Mouse (Mus musculus): Measurements from ENCODE around the gene Hexdc.

Hexdc gene

GRCm38 (mm10) chr11:121228129-121229017 is 24.1 kb downstream of the Hexdc start:
- no peak for DNase-seq

DNA sequence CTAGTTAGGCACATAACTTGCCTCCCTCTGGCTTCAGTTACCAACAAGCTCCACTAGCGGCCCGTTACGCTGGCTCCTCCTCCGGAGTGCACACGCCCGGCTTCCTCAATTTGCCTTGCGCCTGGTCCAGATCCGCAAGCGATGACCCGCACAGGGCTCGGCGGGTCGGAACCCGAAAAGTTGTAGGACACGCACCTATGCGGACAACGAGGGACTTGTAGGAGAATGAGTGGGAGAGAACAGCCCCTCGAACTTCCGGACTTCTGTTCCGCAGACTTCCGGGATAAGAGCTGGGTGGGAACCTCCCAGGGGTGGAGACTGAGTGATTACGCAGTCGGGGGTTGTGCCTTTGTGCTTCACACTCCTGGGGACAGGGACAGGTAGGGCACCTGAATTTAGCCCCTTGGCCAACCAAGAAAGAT is 24.8 kb downstream of the Hexdc start, which contains the start of gene Cybc1:
Gene Cybc1 (minus strand): TSS at position 305 of the 422 bp plus-strand sequence.
- DNase-seq = peak; percentile 77 to 81

- no peak for DNase-seq
Measured at GRCm38 (mm10) chr11:121231191-121231590, 27.0 kb downstream of the Hexdc start.

DNA sequence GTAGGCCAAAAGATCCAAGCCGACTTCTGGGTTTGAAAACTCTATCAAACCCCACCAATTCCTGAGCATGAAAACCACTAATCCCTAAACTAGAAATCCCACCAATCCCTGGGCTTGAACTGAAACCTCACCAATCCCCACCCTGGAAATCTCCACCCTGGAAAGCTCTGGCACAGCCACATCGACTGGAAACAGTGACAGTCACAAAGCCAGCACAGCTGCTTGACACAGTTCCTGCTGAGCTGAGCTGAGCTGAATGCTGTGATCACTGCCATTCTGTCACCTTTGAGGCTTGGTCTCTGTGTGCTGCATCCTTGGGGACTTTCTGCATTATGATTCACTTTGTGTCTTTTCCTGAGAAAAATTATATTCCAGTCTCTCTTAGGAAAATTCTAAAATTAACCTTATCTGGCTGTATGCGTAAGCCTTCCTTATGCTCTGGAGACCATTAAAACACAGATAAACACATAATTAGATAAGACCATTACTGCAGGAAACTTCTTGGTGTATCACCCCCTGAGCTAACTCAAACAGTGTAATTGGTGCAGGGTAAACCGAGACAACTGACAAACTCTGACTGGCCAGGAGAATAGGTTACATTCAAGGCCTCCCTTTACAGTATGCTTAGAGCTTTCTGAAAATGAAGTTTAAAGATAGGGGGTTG is 27.5 kb downstream of the Hexdc start:
- DNase-seq = no peak

DNA sequence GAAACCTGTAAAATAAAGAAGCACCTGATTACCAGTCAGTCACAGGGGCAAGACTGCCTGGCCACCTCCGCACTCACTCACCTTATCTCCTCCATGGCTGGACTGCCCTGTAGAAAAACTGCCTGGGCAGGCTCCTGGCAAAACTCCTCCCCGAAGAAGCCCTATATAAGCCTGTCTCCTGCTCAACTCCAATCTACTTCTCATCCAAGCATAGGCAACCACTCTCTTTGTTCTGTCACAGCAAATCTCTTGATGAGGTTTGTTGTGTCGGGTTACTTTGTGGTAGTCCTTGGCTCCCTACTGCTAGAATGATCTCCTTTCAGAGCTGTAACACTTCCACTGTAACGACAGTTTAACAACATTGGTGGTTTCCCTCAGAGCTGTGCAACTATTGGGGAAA is 28.5 kb downstream of the Hexdc start:
- DNase-seq = no peak

DNA sequence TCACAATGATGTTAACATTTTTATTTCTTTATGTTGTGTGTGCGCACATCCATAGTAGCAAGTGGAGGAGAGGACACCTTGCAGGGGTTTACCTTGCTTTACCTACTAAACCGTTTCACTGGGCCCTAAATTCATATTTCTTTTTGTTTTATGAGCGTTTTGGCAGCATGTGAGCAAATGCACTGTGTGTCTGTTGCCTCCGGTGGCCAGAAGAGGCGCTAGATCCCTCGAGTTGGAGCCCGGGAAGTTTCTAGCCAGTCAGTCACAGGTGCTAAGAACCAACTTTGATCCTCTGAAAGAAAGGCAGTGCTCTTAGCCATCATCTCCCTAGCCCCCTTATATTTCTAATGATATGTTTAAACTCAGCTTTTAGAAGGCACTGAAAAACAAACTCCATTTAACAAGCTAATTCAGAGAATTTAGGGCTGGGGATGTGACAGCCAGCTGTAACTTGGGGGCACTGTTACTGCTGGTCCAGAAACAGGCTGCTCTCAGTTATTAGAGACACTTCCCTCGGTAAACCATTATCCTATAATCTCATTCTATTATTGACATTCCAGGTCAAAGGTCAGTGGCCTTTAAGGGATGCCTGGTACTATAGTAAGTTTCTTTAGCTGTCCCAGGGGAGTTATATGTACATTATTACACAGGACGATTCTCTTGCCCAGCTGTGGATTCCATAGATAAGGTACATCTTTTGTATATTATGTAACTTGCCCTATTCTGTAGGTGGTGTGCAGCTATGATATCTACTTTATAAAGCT is 31.4 kb downstream of the Hexdc start:
- DNase-seq = peak; percentile 44 to 65

GRCm38 (mm10) chr11:121236564-121237344 is 32.5 kb downstream of the Hexdc start, which contains the start of gene Narf:
Gene Narf, plus strand, starts transcription at chr11:121237253.
- peak; percentile 98 for DNase-seq

DNA sequence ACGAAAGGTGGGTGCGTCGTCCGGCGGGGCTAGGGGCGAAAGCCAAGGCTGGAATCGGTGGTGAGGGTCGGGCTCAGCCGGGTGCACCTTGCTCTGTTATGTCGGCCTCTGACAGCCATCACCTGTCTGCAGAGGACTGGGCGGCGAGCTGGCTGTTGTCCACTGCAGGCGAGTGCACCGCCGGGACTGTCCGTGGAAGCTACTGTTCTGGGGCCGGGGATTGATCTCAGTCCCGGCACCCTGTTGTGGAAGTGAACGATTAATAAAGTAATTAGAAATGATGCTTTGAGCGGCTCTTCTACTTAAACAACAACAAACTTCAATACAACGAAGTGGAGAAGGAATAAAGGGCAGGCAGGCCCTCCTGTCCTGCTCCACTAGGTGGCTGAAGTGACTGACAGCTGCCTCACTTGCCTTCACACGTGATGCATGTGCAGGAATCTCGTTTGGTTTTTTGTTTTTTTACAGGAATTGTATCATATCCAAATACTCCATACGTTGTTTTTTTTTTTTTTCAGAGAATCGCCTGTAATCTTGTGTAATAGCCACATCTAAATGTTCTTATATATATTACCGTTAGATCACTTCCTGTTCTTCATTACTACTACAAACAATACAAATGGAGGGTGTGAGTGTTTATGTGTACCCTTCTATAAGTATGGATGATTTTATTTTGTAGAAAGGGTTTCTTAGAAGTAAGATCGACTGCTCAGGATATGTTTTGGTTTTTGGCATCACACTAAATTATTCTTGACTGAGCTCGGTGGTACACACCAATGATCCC is 33.3 kb downstream of the Hexdc start:
- DNase-seq = no peak

GRCm38 (mm10) chr11:121239669-121240068 is 35.4 kb downstream of the Hexdc start:
- DNase-seq = no peak

GRCm38 (mm10) chr11:121250196-121250595 is 46.0 kb downstream of the Hexdc start:
- peak; percentile 49 to 53 for DNase-seq

GRCm38 (mm10) chr11:121259160-121260100 is 55.2 kb downstream of the Hexdc start, which contains the start of gene Foxk2:
Gene Foxk2, plus strand, starts transcription at chr11:121259990.
- peak; percentile 98 for DNase-seq

- DNase-seq = peak; percentile 51 to 56
Measured at GRCm38 (mm10) chr11:121260211-121260906, 56.1 kb downstream of the Hexdc start.

GRCm38 (mm10) chr11:121261074-121261473 is 56.8 kb downstream of the Hexdc start:
- no peak for DNase-seq

Measured in cerebellum, postnatal 14 days (tissue).